Mouse (Mus musculus): Measurements from ENCODE around the gene Hist1h3f. TPM values are rescaled to one million over a fixed set of nuclear protein-coding genes. Genes with fewer than 3 reads are reported as not detected.

The Hist1h3f gene
- total and polyA plus RNA-seq, 3 experiments = 1.2 to 541 TPM; not detected in 1

GRCm38 (mm10) chr13:23530181-23530900 is 13.5 kb upstream of the Hist1h3f start:
- H3K79me2 ChIP-seq (ENCODE audit: control insufficient read depth, insufficient read depth, low read length, poor library complexity) = peaks cover 4% of the 10 kb centered on the region; the same call in 1 of the 2 replicates
- no peaks in the 10 kb centered on the region for H3K9me3 ChIP-seq (replicated peaks; ENCODE audit: insufficient read depth, low read length)
- H3K4me3 ChIP-seq (ENCODE audit: control insufficient read depth in 1 of 2, insufficient read depth in 1 of 2, low read depth in 2 of 2, low read length in 2 of 2) = peak overlapping the region; percentile 50 to 81
- peaks cover 0 to 23% of the 10 kb centered on the region in 2 experiments; a peak in 2 of 4 replicates for H3K36me3 ChIP-seq (ENCODE audit: control insufficient read depth in 1 of 2, insufficient read depth in 2 of 2, low read length in 2 of 2)
- H3K9ac ChIP-seq (ENCODE audit: control insufficient read depth, low read depth, low read length, poor library complexity, severe bottlenecking) = peak overlapping the region; percentile 94
- DNase-seq (ENCODE audit: low read depth, low spot score) = peak; percentile 81
- peak overlapping the region; percentile 100 for H3K27ac ChIP-seq (ENCODE audit: control insufficient read depth, low read depth, low read length)
- no peaks in the 10 kb centered on the region for H3K27me3 ChIP-seq (ENCODE audit: control insufficient read depth in 1 of 2, insufficient read depth in 2 of 2, low read length in 2 of 2)
- peaks cover 0 to 6% of the 10 kb centered on the region in 2 experiments; a peak in 2 of 4 replicates for H3K4me1 ChIP-seq (ENCODE audit: control insufficient read depth in 1 of 2, insufficient read depth in 2 of 2, low read length in 2 of 2)
- TF ChIP-seq EP300 (IDR thresholded peaks at IDR 0.05; ENCODE audit: low read depth in 1 of 2, low read length in 2 of 2) = no peak
- peak; percentile 100 for TF ChIP-seq TBP (IDR thresholded peaks at IDR 0.05; ENCODE audit: low read depth, low read length)
- no peak for TF ChIP-seq MEF2A (IDR thresholded peaks at IDR 0.05; ENCODE audit: extremely low read depth, insufficient replicate concordance, low read depth, low read length, poor library complexity, severe bottlenecking)
- no peak for TF ChIP-seq GATA1 (IDR thresholded peaks at IDR 0.05; ENCODE audit: low read depth, low read length)
- no peak for TF ChIP-seq ELF1 (IDR thresholded peaks at IDR 0.05; ENCODE audit: low read depth, low read length)

DNA sequence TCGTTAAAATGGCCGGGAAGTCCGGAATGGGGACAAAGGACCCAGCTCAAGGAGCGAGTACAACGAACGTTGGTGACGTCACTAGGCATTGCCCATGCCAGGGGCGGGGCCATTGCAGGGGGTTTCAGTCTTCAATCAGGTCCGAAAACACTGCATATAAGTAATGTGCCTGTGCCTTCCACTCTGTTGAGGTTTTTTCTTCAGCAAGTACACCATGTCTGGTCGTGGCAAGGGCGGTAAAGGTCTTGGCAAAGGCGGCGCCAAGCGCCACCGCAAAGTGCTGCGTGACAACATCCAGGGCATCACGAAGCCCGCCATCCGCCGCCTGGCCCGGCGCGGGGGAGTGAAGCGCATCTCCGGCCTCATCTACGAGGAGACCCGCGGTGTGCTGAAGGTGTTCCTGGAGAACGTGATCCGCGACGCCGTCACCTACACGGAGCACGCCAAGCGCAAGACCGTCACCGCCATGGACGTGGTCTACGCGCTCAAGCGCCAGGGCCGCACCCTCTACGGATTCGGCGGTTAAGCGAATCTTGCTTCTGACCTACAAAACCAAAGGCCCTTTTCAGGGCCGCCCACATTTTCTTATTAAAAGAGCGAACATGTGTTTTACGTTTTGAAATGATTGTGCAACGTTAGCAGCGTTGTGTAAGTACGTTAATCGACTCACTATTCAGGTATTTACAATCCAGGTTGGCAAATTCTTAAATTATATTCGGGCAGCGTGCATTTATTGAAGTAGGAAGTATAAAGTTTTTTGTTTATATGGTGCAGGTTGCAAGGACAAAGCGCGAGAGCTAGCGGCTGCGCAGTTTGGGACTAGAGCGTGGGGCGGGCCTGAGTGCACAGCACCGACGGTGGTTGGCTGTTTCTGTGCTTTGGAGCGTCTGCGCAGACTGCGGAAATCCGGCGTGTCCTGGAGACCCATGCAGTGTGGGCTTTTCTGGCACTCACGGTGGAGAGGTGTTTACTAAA is 12.7 kb upstream of the Hist1h3f start, which contains the start of gene Hist1h4h:
TSS of gene Hist1h4h (plus strand) at position 150 of the 975 bp plus-strand sequence.
- TF ChIP-seq UBTF (IDR thresholded peaks at IDR 0.05; ENCODE audit: borderline replicate concordance, insufficient read depth, low read depth, low read length) (peak; percentile 78; the same call in 1 of the 2 replicates), MXI1 (IDR thresholded peaks at IDR 0.05; ENCODE audit: low read depth, low read length) (no peak), CHD1 (IDR thresholded peaks at IDR 0.05; ENCODE audit: low read depth, low read length) (no peak), POLR2A (IDR thresholded peaks at IDR 0.05; ENCODE audit: control insufficient read depth in 1 of 2, insufficient read depth in 1 of 2, low read depth in 1 of 2, low read length in 2 of 2, poor library complexity in 1 of 2) (peak; percentile 98), USF1 (IDR thresholded peaks at IDR 0.05; ENCODE audit: low read depth, low read length) (no peak), KAT2A (conservative IDR thresholded peaks at IDR 0.05; ENCODE audit: low read depth, low read length) (no peak), ZC3H11A (IDR thresholded peaks at IDR 0.05; ENCODE audit: low read depth, low read length) (no peak), USF2 (IDR thresholded peaks at IDR 0.05; ENCODE audit: borderline replicate concordance in 1 of 2, insufficient read depth in 1 of 2, low read depth in 1 of 2, low read length in 2 of 2) (no peak), ZMIZ1 (IDR thresholded peaks at IDR 0.05; ENCODE audit: low read depth, low read length) (no peak), POLR2AphosphoS2 (IDR thresholded peaks at IDR 0.05; ENCODE audit: low read length) (no peak), CHD2 (IDR thresholded peaks at IDR 0.05; ENCODE audit: low read length) (no peak), POLR2AphosphoS5 (IDR thresholded peaks at IDR 0.05; ENCODE audit: borderline replicate concordance, low read depth, low read length) (peak; percentile 98), MEF2A (IDR thresholded peaks at IDR 0.05; ENCODE audit: extremely low read depth, insufficient replicate concordance, low read depth, low read length, poor library complexity, severe bottlenecking) (no peak), TCF12 (IDR thresholded peaks at IDR 0.05; ENCODE audit: low read depth, low read length) (no peak), JUND (IDR thresholded peaks at IDR 0.05; ENCODE audit: low read depth, low read length) (no peak), TBP (IDR thresholded peaks at IDR 0.05; ENCODE audit: low read depth, low read length) (peak; percentile 99)
- peak within 1 kb of the TSS; percentile 94 for H3K9ac ChIP-seq (ENCODE audit: control insufficient read depth, low read depth, low read length, poor library complexity, severe bottlenecking)
- peak within 1 kb of the TSS; percentile 100 for H3K27ac ChIP-seq (ENCODE audit: control insufficient read depth, low read depth, low read length)
- peak; percentile 98 for DNase-seq (ENCODE audit: low read depth, low spot score)
- no peaks in the 10 kb centered on the region for H3K9me3 ChIP-seq (replicated peaks; ENCODE audit: insufficient read depth, low read length)
- H3K27me3 ChIP-seq (ENCODE audit: control insufficient read depth in 1 of 2, insufficient read depth in 2 of 2, low read length in 2 of 2) = no peaks in the 10 kb centered on the region
- peaks cover 0 to 6% of the 10 kb centered on the region in 2 experiments; a peak in 2 of 4 replicates for H3K4me1 ChIP-seq (ENCODE audit: control insufficient read depth in 1 of 2, insufficient read depth in 2 of 2, low read length in 2 of 2)
- H3K36me3 ChIP-seq (ENCODE audit: control insufficient read depth in 1 of 2, insufficient read depth in 2 of 2, low read length in 2 of 2) = peaks cover 0 to 23% of the 10 kb centered on the region in 2 experiments; a peak in 2 of 4 replicates
- peaks cover 4% of the 10 kb centered on the region; the same call in 1 of the 2 replicates for H3K79me2 ChIP-seq (ENCODE audit: control insufficient read depth, insufficient read depth, low read length, poor library complexity)
- peak within 1 kb of the TSS; percentile 50 to 81 for H3K4me3 ChIP-seq (ENCODE audit: control insufficient read depth in 1 of 2, insufficient read depth in 1 of 2, low read depth in 2 of 2, low read length in 2 of 2)

Measured in MEL (cell line).